Mouse (Mus musculus) embryonic facial prominence, embryonic 14.5 days (tissue): ENCODE results near the gene Eefsec. TPM values are rescaled to one million over a fixed set of nuclear protein-coding genes. Genes with fewer than 3 reads are reported as not detected.

Experiments
- ATAC-seq: fragments of 200-750 bp; cut with Nextera tagmentation; 2 replicates; pipeline ENCODE4 v1.8.0; 2017; ENCODE audit warnings: low read depth, moderate number of reproducible peaks, moderate TSS enrichment
- DNase-seq: peaks from one replicate; pipeline ENCODE4 v3.0.0-alpha.2; 2015; ENCODE audit warnings: low spot score
- H3K27ac ChIP-seq: fragments of 300-500 bp; sonication (generic); replicated peaks from 2 replicates; pipeline ENCODE4 v1.5.1; 2014; ENCODE audit warnings: low read depth, mild to moderate bottlenecking, low read length, moderate library complexity
- H3K27me3 ChIP-seq: fragments of 300-500 bp; sonication (generic); replicated peaks from 2 replicates; pipeline ENCODE4 v1.6.1; 2014; ENCODE audit warnings: low read length; ENCODE audit not compliant: control insufficient read depth, insufficient read depth
- H3K36me3 ChIP-seq: fragments of 300-500 bp; sonication (generic); 2 replicates; pipeline ENCODE4 v1.6.1; 2014; ENCODE audit warnings: low read length, mixed read lengths; ENCODE audit not compliant: control insufficient read depth, insufficient read depth
- H3K4me1 ChIP-seq: fragments of 300-500 bp; sonication (generic); 2 replicates; pipeline ENCODE4 v1.6.1; 2014; ENCODE audit warnings: antibody characterized with exemption, low read length; ENCODE audit not compliant: control insufficient read depth, insufficient read depth
- H3K4me2 ChIP-seq: fragments of 300-500 bp; sonication (generic); 2 replicates; pipeline ENCODE4 v1.6.1; 2014; ENCODE audit warnings: low read depth, mild to moderate bottlenecking, low read length, moderate library complexity, mixed read lengths
- H3K4me3 ChIP-seq: fragments of 300-500 bp; sonication (generic); 2 replicates; pipeline ENCODE4 v1.5.1; 2014; ENCODE audit warnings: low read depth, mild to moderate bottlenecking, low read length
- H3K9ac ChIP-seq: fragments of 300-500 bp; sonication (generic); 2 replicates; pipeline ENCODE4 v1.6.1; 2014; ENCODE audit warnings: low read depth, mild to moderate bottlenecking, low read length, moderate library complexity, mixed read lengths
- H3K9me3 ChIP-seq: fragments of 300-500 bp; sonication (generic); 2 replicates; pipeline ENCODE4 v1.6.1; 2016; ENCODE audit warnings: low read length; ENCODE audit not compliant: control insufficient read depth
- WGBS: fragments of 180-500 bp; shearing (Covaris S2); extraction: QIAGEN DNeasy Blood & Tissue Kit; methylation state at CpG from one replicate; pipeline ENCODE4 v1.1.7; 2014; 5-methylcytosine and 5-hydroxymethylcytosine counted together
- polyA plus RNA-seq: library from polyadenylated mRNA; unstranded; fragments of >200 nt; fragmentation: Nextera tagmentation; extraction: Ambion mirVana; gene quantifications from 2 replicates; pipeline ENCODE4 v1.2.1, GENCODE M21; 2014

Gene Eefsec
- polyA plus RNA-seq, 1 experiment from 2014 or later = 30.2 TPM

DNA sequence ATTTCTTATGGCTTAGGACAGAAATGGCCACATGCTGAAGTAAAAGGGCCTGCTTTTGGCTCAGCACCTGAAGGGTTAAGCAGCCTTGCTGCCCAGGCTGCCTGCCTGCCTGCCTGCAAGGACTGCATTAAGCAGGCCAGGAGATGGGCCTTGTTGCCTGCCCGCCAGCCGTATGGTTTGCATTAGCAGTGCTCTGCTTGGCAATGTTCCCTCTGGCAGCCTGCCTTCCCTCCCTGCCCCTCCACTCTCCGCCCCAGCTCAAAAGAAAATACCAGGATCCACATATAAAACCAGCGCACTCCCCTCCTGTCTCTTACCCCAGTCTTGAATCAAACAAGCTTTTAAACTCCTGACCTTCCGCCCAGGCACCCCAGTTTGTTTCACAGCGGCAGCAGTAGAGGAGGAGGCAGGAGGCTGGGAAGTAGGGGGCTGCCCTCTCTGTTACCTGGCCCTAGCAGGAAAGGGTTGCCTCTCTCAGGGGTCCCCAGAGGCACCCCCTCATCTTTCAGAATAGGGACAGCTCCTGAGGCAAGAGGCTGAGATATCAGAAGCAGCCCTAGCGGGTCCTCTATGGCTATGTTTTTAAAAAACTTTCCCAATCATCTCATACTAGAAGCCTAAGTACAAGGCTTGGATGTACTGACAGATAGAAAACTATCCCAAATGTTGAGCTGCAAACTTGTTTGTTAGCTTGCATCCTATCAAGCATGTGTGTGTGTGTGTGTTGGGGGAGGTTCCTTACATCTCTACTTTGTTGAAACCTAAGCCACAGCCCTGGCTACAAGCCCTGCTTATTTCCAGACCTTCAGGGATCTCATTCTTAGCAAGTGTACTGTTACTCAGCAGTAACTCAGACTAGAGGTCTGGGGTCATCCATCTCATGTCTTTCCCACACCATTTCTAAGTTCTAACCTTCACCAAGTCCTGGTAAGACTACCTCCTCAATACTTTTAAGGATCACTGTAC is 102.6 kb downstream of the Eefsec start:
- H3K27ac ChIP-seq = peak overlapping the region; percentile 90
- peak; percentile 96 for ATAC-seq
- H3K27me3 ChIP-seq = no peaks in the 10 kb centered on the region
- DNase-seq = peak; percentile 96
- peak overlapping the region; percentile 38; the same call in 1 of the 2 replicates for H3K9ac ChIP-seq
- H3K36me3 ChIP-seq = no peaks in the 10 kb centered on the region
- 9% methylated on average over 7 of the region's 7 CpGs for WGBS
- H3K9me3 ChIP-seq = no peaks in the 10 kb centered on the region
- 0 out of 2 replicates have a peak overlapping the region, but pooled peaks have one; percentile 10 for H3K4me3 ChIP-seq
- peak overlapping the region; percentile 44 for H3K4me2 ChIP-seq
- H3K4me1 ChIP-seq = peaks cover 58% of the 10 kb centered on the region

GRCm38 (mm10) chr6:88342965-88343364 is 103.4 kb downstream of the Eefsec start:
- Histone ChIP-seq H3K27me3 (no peaks in the 10 kb centered on the region), H3K4me2 (no peak overlapping the region), H3K4me3 (no peak overlapping the region), H3K36me3 (no peaks in the 10 kb centered on the region), H3K9ac (no peak overlapping the region), H3K27ac (peak overlapping the region; percentile 90), H3K9me3 (no peaks in the 10 kb centered on the region), H3K4me1 (peaks cover 58% of the 10 kb centered on the region)
- DNase-seq (no peak), ATAC-seq (no peak)
- WGBS = 71% methylated on average over 3 of the region's 3 CpGs

- ATAC-seq = no peak
- H3K4me1 ChIP-seq = peaks cover 56% of the 10 kb centered on the region
Observed at GRCm38 (mm10) chr6:88341182-88341581, 105.2 kb downstream of the Eefsec start.

DNA sequence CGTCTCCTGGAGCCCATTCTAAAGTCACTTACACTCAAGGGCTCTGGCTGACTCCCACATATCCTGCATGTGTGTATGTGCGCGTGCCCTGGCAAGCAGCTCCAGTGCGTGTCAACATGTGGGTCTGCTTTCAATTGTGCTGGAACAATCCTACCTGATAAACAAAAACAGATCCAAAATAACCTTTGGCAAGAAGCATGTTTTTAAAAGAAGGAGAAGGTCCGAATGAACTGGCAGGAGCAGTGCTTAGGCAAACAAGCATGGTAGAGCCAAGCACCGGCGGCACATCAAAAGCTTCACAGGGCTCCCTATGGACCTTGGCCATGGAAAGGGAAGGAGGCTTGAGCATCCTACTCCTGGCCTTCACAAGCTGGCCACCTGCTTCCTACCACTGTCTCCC is 105.6 kb downstream of the Eefsec start:
- ATAC-seq = no peak
- Histone ChIP-seq H3K27ac (no peak overlapping the region), H3K4me3 (no peak overlapping the region), H3K9me3 (no peaks in the 10 kb centered on the region), H3K9ac (no peak overlapping the region), H3K36me3 (no peaks in the 10 kb centered on the region), H3K4me2 (no peak overlapping the region), H3K4me1 (peaks cover 52% of the 10 kb centered on the region), H3K27me3 (no peaks in the 10 kb centered on the region)
- 48% methylated on average over 7 of the region's 7 CpGs for WGBS
- peak; percentile 63 for DNase-seq

More at GRCm38 (mm10) chr6:88341182-88341581, 105.2 kb downstream of the Eefsec start:
- no peaks in the 10 kb centered on the region for H3K27me3 ChIP-seq
- 91% methylated on average over 3 of the region's 3 CpGs for WGBS
- no peak overlapping the region for H3K27ac ChIP-seq
- H3K9ac ChIP-seq = no peak overlapping the region
- no peak overlapping the region for H3K4me3 ChIP-seq
- DNase-seq = no peak
- no peaks in the 10 kb centered on the region for H3K36me3 ChIP-seq
- no peak overlapping the region for H3K4me2 ChIP-seq
- H3K9me3 ChIP-seq = no peaks in the 10 kb centered on the region

DNA sequence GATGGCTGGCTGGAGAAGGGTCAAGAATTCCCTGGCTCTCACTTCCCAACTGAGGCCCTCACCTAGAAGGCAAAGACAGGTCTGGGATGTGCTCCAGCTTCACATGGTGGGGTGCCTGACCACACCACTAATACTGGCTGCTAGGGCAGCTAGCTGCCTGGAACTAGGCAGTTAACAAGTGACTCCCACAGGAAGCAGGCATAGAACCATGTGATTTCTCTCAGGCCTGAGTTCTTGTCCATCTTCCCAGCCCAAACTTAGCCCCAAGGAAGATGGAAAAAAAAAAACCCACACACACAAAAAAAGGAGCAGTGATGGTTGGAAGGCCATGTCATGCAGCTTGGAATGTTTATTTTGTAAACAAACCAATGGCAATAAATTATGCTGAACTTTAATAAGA is 117.0 kb downstream of the Eefsec start:
- H3K27ac ChIP-seq = no peak overlapping the region
- no peak overlapping the region for H3K4me3 ChIP-seq
- no peak for ATAC-seq
- peaks cover 6% of the 10 kb centered on the region; the same call in 1 of the 2 replicates for H3K9me3 ChIP-seq
- peaks cover 6% of the 10 kb centered on the region; the same call in 1 of the 2 replicates for H3K36me3 ChIP-seq
- no peak overlapping the region for H3K4me2 ChIP-seq
- no peak overlapping the region for H3K9ac ChIP-seq
- H3K4me1 ChIP-seq = no peaks in the 10 kb centered on the region
- DNase-seq = no peak
- H3K27me3 ChIP-seq = no peaks in the 10 kb centered on the region

- Histone ChIP-seq H3K27ac (no peak overlapping the region), H3K9me3 (no peaks in the 10 kb centered on the region), H3K9ac (no peak overlapping the region), H3K36me3 (0 out of 2 replicates have a peak, but pooled peaks cover 3% of the 10 kb centered on the region), H3K4me2 (no peak overlapping the region), H3K4me3 (no peak overlapping the region), H3K27me3 (no peaks in the 10 kb centered on the region), H3K4me1 (no peaks in the 10 kb centered on the region)
- DNase-seq (peak; percentile 18), ATAC-seq (peak; percentile 62)
- 21% methylated on average over 7 of the region's 7 CpGs for WGBS
Observed at GRCm38 (mm10) chr6:88321879-88322278, 124.5 kb downstream of the Eefsec start.

DNA sequence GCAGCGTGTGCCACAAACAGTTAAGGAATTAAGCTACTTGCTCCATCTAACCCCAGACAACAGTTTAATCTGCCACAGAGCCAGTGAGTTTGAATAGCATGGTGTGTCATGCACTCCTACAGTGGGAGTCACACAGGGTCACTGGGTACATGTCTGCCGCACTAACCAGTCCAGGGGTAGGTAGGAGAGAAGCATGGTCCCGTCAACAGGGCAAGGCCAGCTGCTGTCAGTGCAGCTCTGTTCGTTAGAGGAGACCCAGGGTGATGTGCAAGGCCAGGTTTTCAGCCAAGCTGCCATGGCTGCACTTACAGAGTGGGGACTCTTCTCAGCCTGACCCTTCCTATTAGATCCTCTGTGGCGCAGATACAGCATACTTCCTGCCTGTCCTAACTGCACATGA is 125.1 kb downstream of the Eefsec start:
- no peak overlapping the region for H3K4me2 ChIP-seq
- H3K27me3 ChIP-seq = no peaks in the 10 kb centered on the region
- no peak overlapping the region for H3K4me3 ChIP-seq
- H3K9ac ChIP-seq = no peak overlapping the region
- no peak overlapping the region for H3K27ac ChIP-seq
- DNase-seq (no peak), ATAC-seq (no peak)
- 67% methylated on average over 5 of the region's 5 CpGs for WGBS
- no peaks in the 10 kb centered on the region for H3K4me1 ChIP-seq
- 0 out of 2 replicates have a peak, but pooled peaks cover 3% of the 10 kb centered on the region for H3K36me3 ChIP-seq
- H3K9me3 ChIP-seq = no peaks in the 10 kb centered on the region

DNA sequence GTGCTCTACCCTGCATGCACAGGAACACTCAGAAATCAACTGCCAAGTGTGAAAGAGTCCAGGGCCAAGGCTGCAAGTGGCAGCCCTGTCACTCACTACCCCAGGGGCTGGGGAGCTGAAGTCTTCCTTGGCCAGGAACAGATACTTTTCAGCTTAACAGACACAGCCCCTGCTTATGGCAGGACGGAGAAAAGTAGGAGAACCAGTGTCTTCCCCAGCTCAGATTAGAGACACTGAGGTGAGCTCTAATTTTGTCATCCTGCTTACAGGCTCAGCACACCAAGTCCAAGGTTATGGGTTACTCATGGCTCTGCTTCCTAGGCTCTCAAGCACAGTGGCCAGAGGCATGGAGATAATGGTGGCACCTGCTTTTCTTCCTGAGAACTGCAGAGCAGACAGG is 126.6 kb downstream of the Eefsec start:
- H3K4me2 ChIP-seq = no peak overlapping the region

More for the DNA sequence above, 126.6 kb downstream of the Eefsec start:
- ATAC-seq = no peak
- H3K4me3 ChIP-seq = no peak overlapping the region
- no peak overlapping the region for H3K9ac ChIP-seq
- no peak overlapping the region for H3K27ac ChIP-seq
- H3K27me3 ChIP-seq = no peaks in the 10 kb centered on the region
- H3K36me3 ChIP-seq = no peaks in the 10 kb centered on the region
- 78% methylated on average over 1 of the region's 1 CpGs for WGBS
- no peak for DNase-seq
- H3K4me1 ChIP-seq = no peaks in the 10 kb centered on the region
- H3K9me3 ChIP-seq = no peaks in the 10 kb centered on the region
